Mouse (Mus musculus) 3134 (cell line): ENCODE data around the gene Gm17545.
A peak's percentile ranks its signal among the peaks of the same experiment; 100 is the strongest.
"Not testable (repeated sequence)": the region's sequence is repeated elsewhere in the genome, so short reads cannot be mapped to it uniquely, and the experiment has no call there.

ENCODE experiments used
- DNase-seq: peaks from one replicate; pipeline ENCODE4 v3.0.0-alpha.2; 2011; ENCODE audit warnings: low spot score; ENCODE audit not compliant: insufficient read length; ENCODE audit errors: extremely low read depth

The Gm17545 gene

DNA sequence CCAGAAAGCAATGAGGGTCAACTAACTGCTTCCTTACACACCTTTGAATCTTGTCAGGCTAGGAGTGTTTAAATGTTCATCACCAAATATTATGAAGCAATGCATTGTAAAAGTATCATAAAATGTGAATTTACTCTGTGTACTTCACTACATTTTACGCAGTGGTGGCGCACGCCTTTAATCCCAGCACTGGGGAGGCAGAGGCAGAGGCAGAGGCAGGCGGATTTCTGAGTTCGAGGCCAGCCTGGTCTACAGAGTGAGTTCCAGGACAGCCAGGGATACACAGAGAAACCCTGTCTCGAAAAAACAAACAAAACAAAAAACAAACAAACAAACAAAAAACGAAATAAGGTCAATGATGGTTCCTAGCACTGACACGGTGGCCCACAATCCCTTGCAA, at the start of gene Gm17545:
TSS of gene Gm17545 (plus strand) at position 301 of the 400 bp plus-strand sequence.
- not testable (repeated sequence) for DNase-seq

DNA sequence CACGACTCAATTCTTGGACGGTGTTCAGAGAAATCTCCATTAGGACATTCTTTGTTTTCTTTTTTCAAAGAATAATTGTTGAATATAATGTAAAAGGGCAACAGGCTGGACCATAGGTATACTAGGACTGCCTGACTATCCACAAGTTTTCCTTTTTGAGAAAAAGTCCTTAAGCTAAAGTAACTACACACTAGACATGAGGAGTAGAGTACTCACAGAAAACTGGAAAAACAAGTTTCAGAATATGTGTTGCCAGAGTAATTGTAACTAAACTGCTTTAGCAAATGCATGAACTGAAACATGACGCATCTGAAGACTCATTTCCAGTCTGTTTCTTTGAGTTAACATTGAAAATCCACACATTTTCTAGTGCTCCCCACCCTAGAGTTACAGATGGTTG, 48.7 kb upstream of the Gm17545 start:
- DNase-seq = no peak

GRCm38 (mm10) chr9:22407633-22408032, 46.5 kb upstream of the Gm17545 start:
- not testable (repeated sequence) for DNase-seq

- DNase-seq = not testable (repeated sequence)
These were observed 45.7 kb upstream of the Gm17545 start for GRCm38 (mm10) chr9:22408344-22408743.

DNA sequence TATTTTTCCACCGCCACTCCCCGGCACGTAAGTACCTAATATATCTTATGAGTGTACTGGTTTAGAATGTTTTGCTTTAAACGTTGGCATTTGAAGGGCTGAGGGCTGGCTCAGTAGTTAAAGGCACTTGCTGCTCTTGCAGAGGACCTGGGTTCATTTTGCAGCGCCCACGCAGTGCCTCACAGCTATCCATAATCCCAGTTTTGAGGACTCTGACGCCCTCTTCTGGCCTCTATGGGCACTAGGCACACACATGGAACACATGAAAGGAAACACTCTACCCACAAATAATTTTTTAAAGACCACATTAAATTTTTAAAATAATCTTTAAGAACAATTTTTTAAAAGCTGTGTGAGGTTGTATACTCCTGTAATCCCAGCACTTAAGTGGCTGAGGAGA, 44.6 kb upstream of the Gm17545 start:
- DNase-seq = no peak

DNA sequence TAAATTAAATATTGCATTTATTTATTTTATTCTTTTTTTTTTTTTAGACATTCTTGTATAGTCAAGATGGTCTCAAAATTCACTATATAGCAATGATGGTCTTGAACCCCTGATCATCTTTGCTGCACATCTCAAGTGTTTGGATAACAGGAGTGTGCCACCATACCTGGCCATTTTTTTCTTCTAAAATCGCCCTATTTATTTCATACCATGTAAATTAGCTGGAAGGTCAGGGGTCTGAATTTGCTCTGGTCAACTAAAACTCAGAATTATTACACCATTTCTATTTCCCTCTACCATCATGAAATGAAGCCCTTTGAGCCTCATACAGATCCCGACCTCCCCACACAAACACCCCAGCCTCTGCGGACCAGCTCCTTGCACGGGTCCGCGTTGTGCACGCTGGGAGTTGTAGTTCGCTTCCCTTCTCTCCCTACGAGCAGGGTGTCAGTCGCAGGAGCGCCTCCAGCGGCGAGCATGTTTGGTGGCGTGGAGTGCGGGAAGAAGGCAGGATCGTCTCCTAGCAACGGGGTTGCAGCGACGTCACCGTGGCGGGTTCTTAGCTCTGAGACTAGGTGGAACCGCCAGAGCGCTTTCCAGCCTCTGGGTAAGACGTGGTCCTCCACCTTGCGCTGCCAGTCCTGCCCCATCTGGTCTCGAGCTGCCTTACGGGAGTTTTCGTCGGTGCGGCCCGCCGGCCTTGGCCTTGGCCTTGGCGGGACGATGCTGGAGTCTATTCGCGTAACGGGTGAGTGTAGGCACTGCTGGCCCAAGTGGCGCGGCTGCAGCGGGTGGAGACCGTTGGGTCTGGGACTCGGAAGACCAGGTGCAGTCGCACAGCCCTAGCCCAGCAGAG, 42.9 kb upstream of the Gm17545 start, which contains the start of gene 9530077C05Rik:
TSS of gene 9530077C05Rik (plus strand) at position 512 of the 856 bp plus-strand sequence.
- DNase-seq = peak; percentile 91

- DNase-seq = no peak
These were observed 37.9 kb upstream of the Gm17545 start for GRCm38 (mm10) chr9:22416187-22416586.

DNA sequence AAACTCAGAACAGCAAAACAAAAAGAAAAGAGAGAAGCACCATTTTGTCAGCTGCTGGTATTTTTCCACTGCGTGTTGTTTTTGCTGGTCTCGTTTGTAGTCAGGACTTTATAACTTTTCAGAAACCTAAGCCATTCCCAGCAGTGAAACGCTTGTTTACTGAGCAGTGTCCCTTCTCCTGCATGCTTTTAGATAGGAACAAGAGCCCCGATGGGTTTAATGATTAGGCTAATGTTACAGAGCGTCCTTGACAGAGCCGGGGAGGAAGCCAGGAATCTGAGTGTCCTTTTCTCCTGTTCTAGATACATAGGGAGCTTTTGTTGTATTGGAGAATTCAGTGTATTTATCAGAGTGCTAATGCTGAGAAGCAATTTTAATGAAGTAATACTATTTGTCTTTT, 36.5 kb upstream of the Gm17545 start:
- DNase-seq = no peak

DNA sequence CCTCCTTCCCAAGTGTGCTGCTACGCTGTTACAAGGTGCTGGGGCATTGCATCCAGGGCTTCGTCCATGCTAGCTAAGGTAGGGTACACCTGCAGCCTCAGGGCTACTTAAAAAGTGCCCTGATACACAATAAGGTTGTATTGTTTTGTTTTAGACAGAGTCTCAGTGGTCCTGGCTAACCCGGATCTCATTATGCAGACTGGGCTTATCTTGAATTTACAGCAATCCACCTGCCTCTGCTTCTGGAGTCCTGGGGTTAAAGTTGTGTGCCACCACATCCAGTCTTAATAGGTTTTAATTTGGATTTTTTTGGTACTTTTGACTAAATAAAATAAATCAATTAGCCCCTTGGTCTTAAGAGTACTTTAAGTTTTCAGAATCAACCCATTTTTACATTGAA, 34.2 kb upstream of the Gm17545 start:
- no peak for DNase-seq

DNA sequence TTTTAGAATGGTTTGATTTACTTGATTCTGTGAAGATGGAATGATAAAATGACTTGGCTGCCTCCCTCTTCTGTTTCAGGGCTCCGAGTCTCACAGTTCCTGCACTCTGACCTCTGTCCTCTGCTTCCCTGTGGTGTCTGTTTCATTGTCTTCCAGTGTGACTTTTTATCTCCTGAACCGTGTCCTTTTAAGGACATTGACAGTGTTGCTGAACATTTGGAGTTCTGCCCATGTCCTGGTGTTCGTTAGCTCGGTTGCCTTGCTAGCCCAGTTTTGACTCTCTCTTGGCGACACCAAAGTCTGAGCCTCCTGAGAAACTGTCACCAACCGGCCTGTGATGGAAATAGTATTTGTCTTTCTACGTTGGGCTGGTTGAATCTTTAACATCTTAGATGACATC, 33.6 kb upstream of the Gm17545 start:
- DNase-seq = no peak

DNA sequence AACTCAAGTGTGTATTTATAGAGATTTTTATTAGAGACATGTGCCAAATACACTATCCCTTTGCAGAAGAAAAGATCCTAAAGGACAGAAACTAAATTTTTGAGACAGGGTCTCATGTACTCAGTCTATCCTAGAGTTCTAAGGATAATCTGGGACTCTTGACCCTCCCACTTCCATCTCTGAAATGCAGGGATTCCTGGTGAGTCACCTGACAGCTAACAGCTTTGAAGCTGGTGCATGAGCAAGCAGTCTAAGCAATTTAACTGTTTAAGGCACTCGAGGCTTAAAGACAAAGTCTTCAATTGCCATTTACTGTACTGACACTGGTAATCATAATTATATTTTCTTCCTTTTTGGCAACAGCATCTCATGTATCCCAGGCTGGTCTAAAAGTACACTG, 31.5 kb upstream of the Gm17545 start:
- DNase-seq = no peak

- no peak for DNase-seq
These were observed 30.6 kb upstream of the Gm17545 start for GRCm38 (mm10) chr9:22423507-22423906.

- no peak for DNase-seq
These were observed 29.9 kb upstream of the Gm17545 start for GRCm38 (mm10) chr9:22424196-22424595.

- DNase-seq = no peak
These were observed 29.4 kb upstream of the Gm17545 start for GRCm38 (mm10) chr9:22424719-22425118.

DNA sequence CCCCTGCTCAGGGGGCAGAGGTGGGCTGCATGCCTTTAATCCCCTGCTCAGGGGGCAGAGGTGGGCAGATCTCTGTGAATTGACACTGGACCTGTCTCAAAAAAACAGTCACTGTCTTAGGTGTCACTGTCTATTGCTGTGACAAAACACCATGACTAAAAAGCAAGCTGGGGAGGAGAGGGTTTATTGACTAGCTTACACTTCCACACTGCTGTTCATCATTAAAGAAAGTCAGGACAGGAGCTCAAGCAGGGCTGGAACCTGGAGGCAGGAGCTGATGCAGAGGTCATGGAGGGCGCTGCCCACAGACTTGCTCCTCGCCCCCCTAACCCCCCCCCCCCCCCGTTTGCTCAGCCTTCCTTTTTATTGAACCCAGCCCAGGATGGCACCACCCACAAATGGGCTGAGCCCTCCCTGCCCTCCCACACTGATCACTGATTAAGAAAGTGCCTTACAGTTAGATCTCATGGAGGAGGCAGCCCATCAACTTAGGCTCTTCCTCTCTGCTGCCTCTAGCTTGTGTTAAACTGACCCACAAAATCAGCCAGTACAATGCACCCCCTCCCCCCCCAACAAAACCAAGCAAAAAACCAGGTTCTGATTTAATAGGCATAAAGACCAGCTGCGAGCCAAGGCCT, 25.9 kb upstream of the Gm17545 start:
- no peak for DNase-seq

- DNase-seq = no peak
These were observed 25.3 kb upstream of the Gm17545 start for GRCm38 (mm10) chr9:22428666-22429410.

DNA sequence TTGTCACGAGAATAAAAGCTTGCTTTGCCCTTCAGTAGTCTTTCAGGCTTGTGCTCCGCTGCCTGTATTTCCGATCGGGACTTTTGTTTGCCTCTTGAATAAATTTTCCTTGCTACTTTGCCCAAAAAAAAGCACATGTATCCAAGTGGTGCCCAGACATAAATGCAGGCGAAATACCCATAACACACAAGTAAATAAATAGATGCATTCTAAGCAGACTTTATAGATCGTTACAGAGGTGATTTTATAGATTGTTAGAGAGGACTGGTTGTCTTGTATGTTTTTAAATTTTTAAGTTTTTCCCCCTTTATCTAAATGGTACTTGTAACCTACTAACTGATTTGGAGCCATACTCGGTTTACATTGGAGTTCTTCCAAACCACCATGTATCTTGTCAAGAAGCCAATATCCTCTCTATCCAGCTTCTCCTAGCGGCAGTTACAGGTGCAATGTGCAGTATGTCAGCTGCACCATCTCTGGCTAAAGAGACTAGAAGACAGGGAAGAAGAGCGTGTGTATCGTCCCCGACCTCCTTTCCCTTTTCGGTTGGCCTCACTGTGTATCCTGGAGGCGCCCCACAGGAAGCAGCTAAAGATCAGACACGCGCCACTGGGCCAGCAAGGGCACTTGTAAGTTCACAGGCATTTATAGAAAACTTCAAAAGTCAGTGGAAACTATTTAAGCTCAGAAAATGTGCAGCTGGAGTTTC, 24.4 kb upstream of the Gm17545 start:
- DNase-seq = no peak

- no peak for DNase-seq
These were observed 23.7 kb upstream of the Gm17545 start for GRCm38 (mm10) chr9:22430315-22430840.

- no peak for DNase-seq
These were observed 20.9 kb upstream of the Gm17545 start for GRCm38 (mm10) chr9:22433221-22433620.

DNA sequence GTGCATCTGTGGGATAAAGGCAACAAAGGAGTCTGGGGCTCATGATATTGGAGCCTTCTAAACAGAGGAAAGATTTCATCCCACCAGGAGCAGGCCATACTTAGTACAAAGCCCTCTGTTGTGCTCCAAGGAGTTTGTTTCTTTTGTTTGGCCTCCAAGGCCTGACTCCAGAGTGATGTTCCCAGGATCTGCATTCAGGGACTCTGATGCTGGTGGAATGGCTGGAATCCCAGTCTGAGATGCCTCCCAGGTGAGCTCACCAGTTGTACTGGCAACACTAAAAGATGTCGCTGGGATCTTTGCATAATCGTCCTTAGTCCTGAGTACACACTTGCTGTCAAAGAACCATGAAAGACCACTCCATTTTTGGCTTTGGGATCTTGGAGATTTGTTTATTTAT, 20.0 kb upstream of the Gm17545 start:
- no peak for DNase-seq
